Mouse (Mus musculus) spleen, adult 2 months (tissue): ENCODE data around the gene Sptlc2.

ENCODE experiments used
- CTCF ChIP-seq: fragments of 200-500 bp; IDR thresholded peaks from 2 replicates; pipeline ENCODE4 v1.5.1; 2011; ENCODE audit warnings: mild to moderate bottlenecking, inconsistent platforms; ENCODE audit not compliant: insufficient read depth, insufficient read length, insufficient replicate concordance; ENCODE audit errors: extremely low read depth
- POLR2A ChIP-seq: fragments of 200-500 bp; IDR thresholded peaks from 2 replicates; pipeline ENCODE4 v1.6.1; 2011; ENCODE audit warnings: low read depth, low read length, inconsistent platforms

DNA sequence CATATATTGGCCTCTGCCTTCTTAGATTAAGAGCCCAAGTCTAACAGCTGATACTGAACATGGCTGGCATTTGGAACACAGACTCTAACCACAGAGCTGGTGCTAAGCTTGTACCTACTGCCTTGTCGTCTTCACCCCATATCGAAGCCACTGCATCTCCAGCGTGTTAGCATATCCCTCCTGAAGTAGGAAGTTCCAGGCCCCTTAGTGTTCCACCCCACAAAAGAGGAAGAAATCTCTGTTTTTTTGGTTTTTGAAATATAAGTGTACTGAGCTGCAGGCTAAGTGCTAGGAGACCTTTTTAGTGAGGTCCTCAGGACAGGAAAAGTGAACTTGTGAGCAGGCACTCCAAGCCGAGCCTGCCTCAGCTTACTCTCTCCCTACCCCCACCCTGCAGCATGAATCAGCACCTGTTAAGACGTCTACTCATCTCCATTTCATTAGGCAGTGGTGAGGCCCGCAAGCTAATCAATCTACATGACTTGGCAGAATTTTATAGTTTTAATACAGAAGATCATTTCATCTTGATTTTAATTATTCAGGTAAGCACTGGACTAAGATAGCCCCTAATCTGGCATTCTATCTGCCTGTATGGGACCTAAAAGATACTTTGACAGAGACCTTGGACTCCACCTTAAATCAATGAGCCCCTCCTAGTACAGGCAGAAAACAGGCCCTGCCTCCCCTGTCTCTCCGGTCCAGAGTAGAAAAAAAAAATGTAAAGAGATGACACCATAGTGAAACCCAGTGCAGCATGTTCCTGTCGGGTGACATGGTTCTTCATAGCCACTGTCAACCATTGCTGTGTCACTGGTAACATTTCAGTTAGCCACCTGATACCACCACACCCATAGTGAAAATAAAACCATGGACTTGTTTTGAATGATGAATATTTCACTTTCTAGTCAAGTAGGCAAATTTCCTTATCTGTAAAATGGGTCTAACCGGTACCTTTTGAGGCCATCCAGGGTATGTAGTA, 113.0 kb downstream of the Sptlc2 start:
- TF ChIP-seq CTCF (no peak), POLR2A (no peak)
